ENCODE assay signal across 27 mouse cellular contexts in the genomic region with DNA sequence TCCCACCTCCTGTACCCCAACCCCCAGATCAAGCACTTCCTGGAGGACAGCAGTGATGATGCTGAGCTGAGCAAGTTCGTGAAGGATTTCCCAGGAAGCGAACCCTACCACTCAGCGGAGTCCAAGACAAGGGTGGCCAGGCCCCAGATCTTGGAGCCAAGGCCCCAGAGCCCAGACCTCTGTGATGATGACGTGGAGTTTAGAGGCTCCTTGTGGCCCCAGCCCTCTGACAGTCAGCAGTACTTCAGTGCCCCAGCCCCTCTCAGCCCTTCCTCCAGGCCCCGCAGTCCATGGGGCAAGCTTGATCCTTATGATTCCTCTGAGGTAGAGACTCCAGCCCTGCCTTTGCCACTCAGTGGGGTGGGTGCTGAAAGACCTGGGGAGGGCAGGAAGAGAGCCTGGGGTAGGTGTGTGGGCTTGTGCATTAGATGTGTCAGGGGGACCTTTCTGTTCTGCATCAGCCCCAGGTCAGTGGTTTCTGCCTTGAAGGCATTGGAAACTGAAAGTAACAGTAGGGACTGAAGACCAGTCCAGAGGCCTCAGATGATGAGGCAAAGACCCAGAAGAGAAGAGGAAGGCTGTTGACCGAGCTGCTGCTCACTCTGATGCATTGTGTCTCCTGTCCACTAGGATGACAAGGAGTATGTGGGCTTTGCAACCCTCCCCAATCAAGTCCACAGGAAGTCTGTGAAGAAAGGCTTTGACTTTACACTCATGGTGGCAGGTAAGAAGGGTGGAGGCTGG. TPM values are rescaled to one million over a fixed set of nuclear protein-coding genes. Genes with fewer than 3 reads are reported as not detected.
DNase-seq lines count a peak whose midpoint lies in the region; ATAC-seq and TF ChIP-seq lines count a peak whose summit lies in the region.
"Had no signal": no experiment of that assay in that cellular context is flagged by ENCODE, and none has a peak within 500 bp of the region (broad histone marks: within the 10 kb centered on the region; RNA-seq: fewer than 3 reads in every experiment).

No protein-coding gene starts in this region.

- peak overlapping the region; percentile 31; the same call in 1 of the 2 replicates for H3K27ac ChIP-seq in liver, postnatal 0 days (ENCODE audit: low read depth)
- H3K27ac ChIP-seq in liver, embryonic 12.5 days: no peak overlapping the region
- H3K27ac ChIP-seq in small intestine, adult 2 months (ENCODE audit: insufficient read depth, low read depth, low read length): peak overlapping the region; percentile 61
- H3K27ac ChIP-seq: embryonic facial prominence, embryonic 15.5 days; hindbrain, embryonic 10.5 days; hindbrain, postnatal 0 days; limb, embryonic 10.5 days; neural tube, embryonic 13.5 days had no signal

- H3K4me1 ChIP-seq in liver, postnatal 0 days (ENCODE audit: insufficient read depth): peaks cover 9% of the 10 kb centered on the region
- peaks cover 14% of the 10 kb centered on the region for H3K4me1 ChIP-seq in liver, embryonic 12.5 days
- H3K4me1 ChIP-seq in small intestine, adult 2 months (ENCODE audit: control insufficient read depth, insufficient read depth, insufficient read length, low read length): peaks cover 8% of the 10 kb centered on the region

- H3K4me2 ChIP-seq in liver, postnatal 0 days (ENCODE audit: low read depth, low read length): no peak overlapping the region
- no peak overlapping the region for H3K4me2 ChIP-seq in liver, embryonic 12.5 days
- H3K4me2 ChIP-seq: embryonic facial prominence, embryonic 15.5 days; liver, embryonic 15.5 days; midbrain, embryonic 11.5 days; neural tube, embryonic 13.5 days had no signal

- peak; percentile 93 for DNase-seq in heart, adult 11 months
- DNase-seq in heart, postnatal 36 days: no peak
- DNase-seq in liver, postnatal 0 days: peak; percentile 11
- DNase-seq in right cerebral cortex, postnatal 10 days (ENCODE audit: low spot score in 2 of 2): no peak
- DNase-seq: B cell, adult 2 months; cerebellum, postnatal 10 days; embryo, embryonic 11 days; kidney, adult 18-20 months; kidney, postnatal 10 days; right cerebral cortex, adult 18-20 months; thymus, postnatal 4 days had no signal

- no peak overlapping the region for H3K9ac ChIP-seq in liver, postnatal 0 days (replicated peaks)
- no peak overlapping the region for H3K9ac ChIP-seq in liver, embryonic 12.5 days
- H3K9ac ChIP-seq: embryonic facial prominence, embryonic 15.5 days; liver, embryonic 15.5 days; neural tube, embryonic 13.5 days had no signal

- H3K9me3 ChIP-seq in liver, postnatal 0 days (ENCODE audit: low read length): no peaks in the 10 kb centered on the region
- H3K9me3 ChIP-seq in liver, embryonic 12.5 days (replicated peaks): no peaks in the 10 kb centered on the region
- H3K9me3 ChIP-seq: embryonic facial prominence, embryonic 15.5 days; hindbrain, embryonic 10.5 days; limb, embryonic 10.5 days; liver, embryonic 15.5 days; neural tube, embryonic 13.5 days had no signal

- WGBS in liver, postnatal 0 days (ENCODE audit: insufficient replicate concordance): 72% methylated on average over 6 of the region's 6 CpGs
- WGBS in liver, embryonic 12.5 days (ENCODE audit: insufficient replicate concordance): 65% methylated on average over 6 of the region's 6 CpGs
- 74% methylated on average over 6 of the region's 6 CpGs for WGBS in small intestine, adult 2 months

- no peak for TF ChIP-seq CTCF in liver, postnatal 0 days (IDR thresholded peaks at IDR 0.05; ENCODE audit: low read depth)
- TF ChIP-seq CTCF in small intestine, adult 2 months (IDR thresholded peaks at IDR 0.05; ENCODE audit: extremely low read depth, insufficient read length, insufficient replicate concordance, low read depth, low read length): no peak

- H3K27me3 ChIP-seq in liver, postnatal 0 days (ENCODE audit: insufficient read depth, low read length): no peaks in the 10 kb centered on the region
- H3K27me3 ChIP-seq in liver, embryonic 12.5 days (replicated peaks): peaks cover 23% of the 10 kb centered on the region
- H3K27me3 ChIP-seq in small intestine, adult 2 months (ENCODE audit: control insufficient read depth, insufficient read depth, low read length): peaks cover 1% of the 10 kb centered on the region
- H3K27me3 ChIP-seq: embryonic facial prominence, embryonic 15.5 days; liver, embryonic 15.5 days; neural tube, embryonic 13.5 days had no signal

- intact Hi-C loops in heart, postnatal 36 days (cut with DNase I): no loop called here

- TF ChIP-seq POLR2A in small intestine, adult 2 months (IDR thresholded peaks at IDR 0.05; ENCODE audit: low read depth, low read length): no peak

- ATAC-seq in liver, postnatal 0 days: no peak
- no peak for ATAC-seq in liver, embryonic 12.5 days
- ATAC-seq in erythroid progenitor cell, adult 5-6 weeks (replicated peaks; ENCODE audit: low FRiP score, poor library complexity, severe bottlenecking): 0 out of 2 replicates have a peak, but pooled peaks have one; percentile 11
- ATAC-seq: hindbrain, postnatal 0 days had no signal

- H3K36me3 ChIP-seq in liver, postnatal 0 days (replicated peaks; ENCODE audit: insufficient read depth, low read length): no peaks in the 10 kb centered on the region
- no peaks in the 10 kb centered on the region for H3K36me3 ChIP-seq in liver, embryonic 12.5 days
- H3K36me3 ChIP-seq in small intestine, adult 2 months (ENCODE audit: control insufficient read depth, insufficient read depth, low read length): no peaks in the 10 kb centered on the region
- H3K36me3 ChIP-seq: embryonic facial prominence, embryonic 15.5 days; hindbrain, embryonic 10.5 days; limb, embryonic 10.5 days; liver, embryonic 15.5 days; neural tube, embryonic 13.5 days had no signal

- no peak for TF ChIP-seq EP300 in liver, postnatal 0 days (IDR thresholded peaks at IDR 0.05; ENCODE audit: low read depth)

- H3K4me3 ChIP-seq in liver, postnatal 0 days (ENCODE audit: low read depth, low read length): no peak overlapping the region
- no peak overlapping the region for H3K4me3 ChIP-seq in liver, embryonic 12.5 days
- H3K4me3 ChIP-seq in small intestine, adult 2 months (ENCODE audit: low read depth, low read length): no peak overlapping the region
- H3K4me3 ChIP-seq: embryonic facial prominence, embryonic 15.5 days; hindbrain, embryonic 10.5 days; limb, embryonic 10.5 days; liver, embryonic 15.5 days; neural tube, embryonic 13.5 days had no signal

RNA-seq across cellular contexts. Expression of a gene that starts 8.5 kb away (rescaled TPM):
- total RNA-seq in heart, postnatal 36 days (2021): 10 to 100 TPM; 18.8 to 27.1 TPM
- 4.8 and 5.6 TPM in 2 replicates for polyA plus RNA-seq in liver, postnatal 0 days (2015; fragmentation: Nextera tagmentation; extraction: Ambion mirVana)
- polyA plus RNA-seq in liver, embryonic 12.5 days (2016; fragmentation: Nextera tagmentation; extraction: Ambion mirVana): 17.5 and 19.3 TPM in 2 replicates
- 5.4 and 15.1 TPM in 2 replicates for total RNA-seq in erythroid progenitor cell, adult 5-6 weeks (2015; ENCODE audit: low replicate concordance)
- total RNA-seq in erythroid progenitor cell, adult 5-6 weeks (2017; ENCODE audit: low replicate concordance): 13.1 and 15.1 TPM in 2 replicates
- 28.3 and 60.0 TPM in 2 replicates for polyA plus RNA-seq in small intestine, adult 2 months (2012; rRNA removed)

RNA-seq across cellular contexts. Expression of a gene that starts 14.8 kb away (rescaled TPM):
- 10 to 100 TPM; 41.8 to 45.8 TPM for total RNA-seq in heart, postnatal 36 days (2021)
- 21.7 and 22.0 TPM in 2 replicates for polyA plus RNA-seq in liver, postnatal 0 days (2015; fragmentation: Nextera tagmentation; extraction: Ambion mirVana)
- polyA plus RNA-seq in liver, embryonic 12.5 days (2016; fragmentation: Nextera tagmentation; extraction: Ambion mirVana): 10.0 and 10.1 TPM in 2 replicates
- total RNA-seq in erythroid progenitor cell, adult 5-6 weeks (2015; ENCODE audit: low replicate concordance): not detected in 2 replicates
- total RNA-seq in erythroid progenitor cell, adult 5-6 weeks (2017; ENCODE audit: low replicate concordance): 2.7 and 4.7 TPM in 2 replicates
- polyA plus RNA-seq in small intestine, adult 2 months (2012; rRNA removed): 11.3 and 19.8 TPM in 2 replicates

RNA-seq across cellular contexts. Expression of a gene that starts 17.0 kb away (rescaled TPM):
- not detected for total RNA-seq in heart, postnatal 36 days (2021)
- not detected in 2 replicates for polyA plus RNA-seq in liver, postnatal 0 days (2015; fragmentation: Nextera tagmentation; extraction: Ambion mirVana)
- not detected in 2 replicates for polyA plus RNA-seq in liver, embryonic 12.5 days (2016; fragmentation: Nextera tagmentation; extraction: Ambion mirVana)
- total RNA-seq in erythroid progenitor cell, adult 5-6 weeks (2015; ENCODE audit: low replicate concordance): not detected in 2 replicates
- total RNA-seq in erythroid progenitor cell, adult 5-6 weeks (2017; ENCODE audit: low replicate concordance): not detected in 2 replicates
- polyA plus RNA-seq in small intestine, adult 2 months (2012; rRNA removed): not detected in 2 replicates
- total RNA-seq: adrenal gland, adult 18-20 months; gastrocnemius, adult 8-10 months; heart, adult 8-10 months; hindbrain, postnatal 0 days had no signal
- polyA plus RNA-seq: embryonic facial prominence, embryonic 15.5 days; forebrain, embryonic 11.5 days; heart, embryonic 16.5 days; hindbrain, embryonic 10.5 days; hindbrain, postnatal 0 days; limb, embryonic 10.5 days; liver, embryonic 15.5 days; midbrain, embryonic 11.5 days; neural tube, embryonic 13.5 days; stomach, embryonic 14.5 days had no signal

RNA-seq across cellular contexts. Expression of a gene that starts 33.5 kb away (rescaled TPM):
- not detected for total RNA-seq in heart, postnatal 36 days (2021)
- polyA plus RNA-seq in liver, postnatal 0 days (2015; fragmentation: Nextera tagmentation; extraction: Ambion mirVana): 0.04 TPM in 1 of 2 replicates, not detected in the other
- polyA plus RNA-seq in liver, embryonic 12.5 days (2016; fragmentation: Nextera tagmentation; extraction: Ambion mirVana): 0.02 and 0.05 TPM in 2 replicates
- not detected in 2 replicates for total RNA-seq in erythroid progenitor cell, adult 5-6 weeks (2015; ENCODE audit: low replicate concordance)
- total RNA-seq in erythroid progenitor cell, adult 5-6 weeks (2017; ENCODE audit: low replicate concordance): not detected in 2 replicates
- polyA plus RNA-seq in small intestine, adult 2 months (2012; rRNA removed): 0.13 and 0.34 TPM in 2 replicates
- polyA plus RNA-seq: liver, embryonic 15.5 days had no signal

Comparison
In these comparisons a context has a peak if more than half of its experiments do, and no peak if none do; other contexts are left out.
1. DNase-seq: peak in heart, adult 11 months (single experiment) and liver, postnatal 0 days (single experiment); none in heart, postnatal 36 days (0 of 2) and right cerebral cortex, postnatal 10 days (0 of 2).